Comparison of ENCODE assay signal across 15 mouse cellular contexts in genomic region chr3:93597970-93598369, GRCm38 (mm10). TPM values are rescaled to one million over a fixed set of nuclear protein-coding genes. Genes with fewer than 3 reads are reported as not detected.
DNase-seq lines count a peak whose midpoint lies in the region; ATAC-seq lines count a peak whose summit lies in the region.
"Had no signal": no experiment of that assay in that cellular context is flagged by ENCODE, and none has a peak within 500 bp of the region (broad histone marks: within the 10 kb centered on the region; RNA-seq: fewer than 3 reads in every experiment).

No protein-coding gene starts in this region.

- no peaks in the 10 kb centered on the region for H3K36me3 ChIP-seq in embryonic facial prominence, embryonic 15.5 days
- no peaks in the 10 kb centered on the region for H3K36me3 ChIP-seq in embryonic facial prominence, embryonic 10.5 days (replicated peaks)
- H3K36me3 ChIP-seq in kidney, embryonic 14.5 days (ENCODE audit: control insufficient read depth, insufficient read depth, low read length), result no peaks in the 10 kb centered on the region
- no peaks in the 10 kb centered on the region for H3K36me3 ChIP-seq in intestine, embryonic 16.5 days (ENCODE audit: control insufficient read depth, insufficient read depth, low read length)
- H3K36me3 ChIP-seq: midbrain, embryonic 13.5 days; neural tube, embryonic 12.5 days had no signal

- peak overlapping the region; percentile 76; the same call in 1 of the 2 replicates for H3K27ac ChIP-seq in embryonic facial prominence, embryonic 15.5 days (replicated peaks)
- no peak overlapping the region for H3K27ac ChIP-seq in embryonic facial prominence, embryonic 10.5 days (replicated peaks)
- H3K27ac ChIP-seq in kidney, embryonic 14.5 days (ENCODE audit: low read depth, low read length), result peak overlapping the region; percentile 90
- H3K27ac ChIP-seq in intestine, embryonic 16.5 days (ENCODE audit: low read length), result peak overlapping the region; percentile 89
- H3K27ac ChIP-seq: hindbrain, postnatal 0 days; midbrain, embryonic 13.5 days; neural tube, embryonic 12.5 days had no signal

- DNase-seq in embryonic facial prominence, embryonic 10.5 days (ENCODE audit: low spot score), result no peak
- DNase-seq in kidney, postnatal 36 days, result no peak
- DNase-seq in 3T3-L1 (ENCODE audit: low read depth, low spot score), result peak; percentile 29
- DNase-seq in left cerebral cortex, adult 9 months (ENCODE audit: low spot score in 2 of 2), result no peak
- no peak for DNase-seq in right cerebral cortex, postnatal 36 days (ENCODE audit: low spot score in 2 of 2)
- DNase-seq: cerebellum, postnatal 25 days had no signal

- H3K9ac ChIP-seq in embryonic facial prominence, embryonic 15.5 days, result no peak overlapping the region
- H3K9ac ChIP-seq in kidney, embryonic 14.5 days (ENCODE audit: low read depth, low read length), result no peak overlapping the region
- no peak overlapping the region for H3K9ac ChIP-seq in intestine, embryonic 16.5 days (ENCODE audit: low read depth, low read length)
- H3K9ac ChIP-seq: midbrain, embryonic 13.5 days; neural tube, embryonic 12.5 days had no signal

- H3K4me2 ChIP-seq in embryonic facial prominence, embryonic 15.5 days (replicated peaks), result no peak overlapping the region
- no peak overlapping the region for H3K4me2 ChIP-seq in kidney, embryonic 14.5 days (replicated peaks; ENCODE audit: low read depth, low read length)
- H3K4me2 ChIP-seq in intestine, embryonic 16.5 days (ENCODE audit: low read depth, low read length), result no peak overlapping the region
- H3K4me2 ChIP-seq: midbrain, embryonic 13.5 days; neural tube, embryonic 12.5 days had no signal

- no peak for ATAC-seq in embryonic facial prominence, embryonic 15.5 days (ENCODE audit: insufficient number of reproducible peaks, low FRiP score, low TSS enrichment, low read depth)
- ATAC-seq in kidney, embryonic 14.5 days (ENCODE audit: low FRiP score, low TSS enrichment), result no peak
- peak; percentile 59 for ATAC-seq in intestine, embryonic 16.5 days

- H3K4me3 ChIP-seq in embryonic facial prominence, embryonic 15.5 days (replicated peaks), result no peak overlapping the region
- no peak overlapping the region for H3K4me3 ChIP-seq in embryonic facial prominence, embryonic 10.5 days
- H3K4me3 ChIP-seq in kidney, embryonic 14.5 days (ENCODE audit: low read length), result no peak overlapping the region
- H3K4me3 ChIP-seq in intestine, embryonic 16.5 days (ENCODE audit: low read length), result no peak overlapping the region
- H3K4me3 ChIP-seq: midbrain, embryonic 13.5 days; neural tube, embryonic 12.5 days had no signal

- H3K9me3 ChIP-seq in embryonic facial prominence, embryonic 15.5 days (replicated peaks), result no peaks in the 10 kb centered on the region
- no peaks in the 10 kb centered on the region for H3K9me3 ChIP-seq in embryonic facial prominence, embryonic 10.5 days
- H3K9me3 ChIP-seq in kidney, embryonic 14.5 days (ENCODE audit: control insufficient read depth, low read length), result no peaks in the 10 kb centered on the region
- no peaks in the 10 kb centered on the region for H3K9me3 ChIP-seq in intestine, embryonic 16.5 days (ENCODE audit: control insufficient read depth, low read length)
- H3K9me3 ChIP-seq: midbrain, embryonic 13.5 days; neural tube, embryonic 12.5 days had no signal

- peaks cover 15% of the 10 kb centered on the region for H3K4me1 ChIP-seq in embryonic facial prominence, embryonic 15.5 days
- H3K4me1 ChIP-seq in embryonic facial prominence, embryonic 10.5 days, result peaks cover 10% of the 10 kb centered on the region
- H3K4me1 ChIP-seq in kidney, embryonic 14.5 days (ENCODE audit: control insufficient read depth, insufficient read depth, low read length), result peaks cover 18% of the 10 kb centered on the region
- H3K4me1 ChIP-seq in intestine, embryonic 16.5 days (ENCODE audit: control insufficient read depth, insufficient read depth, low read length), result peaks cover 11% of the 10 kb centered on the region; the same call in 1 of the 2 replicates
- H3K4me1 ChIP-seq: midbrain, embryonic 13.5 days had no signal

- 85% methylated on average over 7 of the region's 7 CpGs for WGBS in embryonic facial prominence, embryonic 15.5 days
- 91% methylated on average over 7 of the region's 7 CpGs for WGBS in embryonic facial prominence, embryonic 10.5 days
- 69% methylated on average over 7 of the region's 7 CpGs for WGBS in kidney, embryonic 14.5 days
- 70% methylated on average over 7 of the region's 7 CpGs for WGBS in intestine, embryonic 16.5 days

- H3K27me3 ChIP-seq in embryonic facial prominence, embryonic 15.5 days, result no peaks in the 10 kb centered on the region
- no peaks in the 10 kb centered on the region for H3K27me3 ChIP-seq in embryonic facial prominence, embryonic 10.5 days (replicated peaks; ENCODE audit: low read depth, poor library complexity, severe bottlenecking)
- no peaks in the 10 kb centered on the region for H3K27me3 ChIP-seq in kidney, embryonic 14.5 days (ENCODE audit: control insufficient read depth, insufficient read depth, low read length)
- no peaks in the 10 kb centered on the region for H3K27me3 ChIP-seq in intestine, embryonic 16.5 days (replicated peaks; ENCODE audit: control insufficient read depth, insufficient read depth, low read length)
- H3K27me3 ChIP-seq: midbrain, embryonic 13.5 days had no signal

RNA-seq across cellular contexts. Expression of gene S100a10, which starts 43.1 kb away (rescaled TPM):
- polyA plus RNA-seq in embryonic facial prominence, embryonic 15.5 days (2015; fragmentation: Nextera tagmentation; extraction: Ambion mirVana), result 700 and 709 TPM in 2 replicates
- 118 and 146 TPM in 2 replicates for polyA plus RNA-seq in embryonic facial prominence, embryonic 10.5 days (2016; fragmentation: Nextera tagmentation; extraction: Ambion mirVana)
- 407 and 546 TPM in 2 replicates for polyA plus RNA-seq in kidney, embryonic 14.5 days (2014; fragmentation: Nextera tagmentation; extraction: Ambion mirVana)
- 722 and 728 TPM in 2 replicates for polyA plus RNA-seq in intestine, embryonic 16.5 days (2015; fragmentation: Nextera tagmentation; extraction: Ambion mirVana)

RNA-seq across cellular contexts. Expression of gene Tdpoz2, which starts 54.5 kb away (rescaled TPM):
- not detected in 2 replicates for polyA plus RNA-seq in embryonic facial prominence, embryonic 15.5 days (2015; fragmentation: Nextera tagmentation; extraction: Ambion mirVana)
- polyA plus RNA-seq in embryonic facial prominence, embryonic 10.5 days (2016; fragmentation: Nextera tagmentation; extraction: Ambion mirVana), result not detected in 2 replicates
- polyA plus RNA-seq in kidney, embryonic 14.5 days (2014; fragmentation: Nextera tagmentation; extraction: Ambion mirVana), result not detected in 2 replicates
- not detected in 2 replicates for polyA plus RNA-seq in intestine, embryonic 16.5 days (2015; fragmentation: Nextera tagmentation; extraction: Ambion mirVana)
- polyA plus RNA-seq: embryonic facial prominence, embryonic 11.5 days; forebrain, embryonic 11.5 days; hindbrain, postnatal 0 days; liver, adult 2 months; midbrain, embryonic 13.5 days; neural tube, embryonic 12.5 days had no signal
